Mouse (Mus musculus) cerebellum, postnatal 25 days (tissue): ENCODE data around the gene P2ry6.
A peak's percentile ranks its signal among the peaks of the same experiment; 100 is the strongest.

Source experiments
- DNase-seq, 2 experiments: peaks; one replicate each; pipeline ENCODE4 v3.0.0; 2021; ENCODE audit warnings: mixed read lengths in 2 of 2

Gene P2ry6

GRCm38 (mm10) chr7:100984452-100985395, 10.3 kb upstream of the P2ry6 start:
- no peak for DNase-seq

- peak; percentile 33 to 59 for DNase-seq
Measured at GRCm38 (mm10) chr7:100979175-100979574, 4.7 kb upstream of the P2ry6 start.

GRCm38 (mm10) chr7:100978171-100978570, 3.7 kb upstream of the P2ry6 start:
- DNase-seq: no peak

GRCm38 (mm10) chr7:100972875-100973274, 1.6 kb downstream of the P2ry6 start:
- DNase-seq: no peak

GRCm38 (mm10) chr7:100968874-100969659, 5.4 kb downstream of the P2ry6 start:
- no peak for DNase-seq

- no peak for DNase-seq
Measured at GRCm38 (mm10) chr7:100968376-100968775, 6.1 kb downstream of the P2ry6 start.

- DNase-seq: no peak
Measured at GRCm38 (mm10) chr7:100967850-100968249, 6.6 kb downstream of the P2ry6 start.

- no peak for DNase-seq
Measured at GRCm38 (mm10) chr7:100966014-100966413, 8.4 kb downstream of the P2ry6 start.

- DNase-seq: peak in 1 of 2 experiments; percentile 58
Measured at GRCm38 (mm10) chr7:100965079-100965478, 9.4 kb downstream of the P2ry6 start.

GRCm38 (mm10) chr7:100964242-100964641, 10.2 kb downstream of the P2ry6 start:
- DNase-seq: no peak

GRCm38 (mm10) chr7:100963381-100963780, 11.1 kb downstream of the P2ry6 start:
- DNase-seq: no peak

GRCm38 (mm10) chr7:100961146-100961545, 13.3 kb downstream of the P2ry6 start:
- no peak for DNase-seq

GRCm38 (mm10) chr7:100960462-100960861, 14.0 kb downstream of the P2ry6 start:
- DNase-seq: no peak

GRCm38 (mm10) chr7:100958426-100958825, 16.0 kb downstream of the P2ry6 start:
- no peak for DNase-seq

GRCm38 (mm10) chr7:100952686-100953085, 21.8 kb downstream of the P2ry6 start:
- no peak for DNase-seq

- no peak for DNase-seq
Measured at GRCm38 (mm10) chr7:100951903-100952302, 22.5 kb downstream of the P2ry6 start.

- no peak for DNase-seq
Measured at GRCm38 (mm10) chr7:100950481-100951010, 23.9 kb downstream of the P2ry6 start.

GRCm38 (mm10) chr7:100950031-100950430, 24.4 kb downstream of the P2ry6 start:
- no peak for DNase-seq

GRCm38 (mm10) chr7:100944738-100945137, 29.7 kb downstream of the P2ry6 start:
- DNase-seq: no peak

GRCm38 (mm10) chr7:100944306-100944705, 30.1 kb downstream of the P2ry6 start:
- DNase-seq: no peak

GRCm38 (mm10) chr7:100942789-100943615, 31.4 kb downstream of the P2ry6 start:
- DNase-seq: peak; percentile 62 to 72

GRCm38 (mm10) chr7:100941169-100941568, 33.3 kb downstream of the P2ry6 start:
- DNase-seq: no peak
